Mouse (Mus musculus) cortical plate, adult 2 months (tissue): ENCODE results near the gene Olfr1291-ps1.

Experiments
- CTCF ChIP-seq: fragments of 200-500 bp; IDR thresholded peaks from 2 replicates; pipeline ENCODE4 v1.5.1; 2011; ENCODE audit warnings: mild to moderate bottlenecking, control low read depth, low read length; ENCODE audit not compliant: insufficient read depth; ENCODE audit errors: extremely low read depth
- POLR2A ChIP-seq: fragments of 200-500 bp; IDR thresholded peaks from 2 replicates; pipeline ENCODE4 v1.6.1; 2011; ENCODE audit warnings: mild to moderate bottlenecking, low read length, control low read depth; ENCODE audit not compliant: insufficient read depth; ENCODE audit errors: extremely low read depth

- TF ChIP-seq POLR2A (no peak), CTCF (no peak)
These were observed 43.2 kb downstream of the Olfr1291-ps1 start, which contains the start of gene Olfr1294 for GRCm38 (mm10) chr2:111540191-111540590.
